Mouse (Mus musculus) midbrain, embryonic 10.5 days (tissue): ENCODE measurements around the gene Tor4a. TPM values are rescaled to one million over a fixed set of nuclear protein-coding genes. Genes with fewer than 3 reads are reported as not detected.

Experiments used
- DNase-seq: peaks from one replicate; pipeline ENCODE4 v3.0.0-alpha.2; 2017; ENCODE audit warnings: low spot score
- H3K27ac ChIP-seq: fragments of 300-500 bp; sonication (generic); replicated peaks from 2 replicates; pipeline ENCODE4 v1.5.1; 2016; ENCODE audit warnings: mild to moderate bottlenecking
- H3K27me3 ChIP-seq: fragments of 300-500 bp; sonication (generic); 2 replicates; pipeline ENCODE4 v1.6.1; 2016; ENCODE audit warnings: low read depth, mild to moderate bottlenecking; ENCODE audit not compliant: poor library complexity, severe bottlenecking
- H3K36me3 ChIP-seq: fragments of 300-500 bp; sonication (generic); 2 replicates; pipeline ENCODE4 v1.6.1; 2016; ENCODE audit warnings: mild to moderate bottlenecking, moderate library complexity
- H3K4me1 ChIP-seq: fragments of 300-500 bp; sonication (generic); 2 replicates; pipeline ENCODE4 v1.6.1; 2016
- H3K4me3 ChIP-seq: fragments of 300-500 bp; sonication (generic); 2 replicates; pipeline ENCODE4 v1.5.1; 2016; ENCODE audit warnings: mild to moderate bottlenecking, moderate library complexity
- H3K9me3 ChIP-seq: fragments of 300-500 bp; sonication (generic); replicated peaks from 2 replicates; pipeline ENCODE4 v1.6.1; 2016; ENCODE audit warnings: mild to moderate bottlenecking
- WGBS: fragments of 180-500 bp; shearing (Covaris S2); methylation state at CpG from one replicate; pipeline ENCODE4 v1.1.7; 2016; 5-methylcytosine and 5-hydroxymethylcytosine counted together
- polyA plus RNA-seq: library from polyadenylated mRNA; unstranded; fragments of >200 nt; fragmentation: Nextera tagmentation; extraction: Ambion mirVana; gene quantifications from 2 replicates; pipeline ENCODE4 v1.2.1, GENCODE M21; 2016

Gene Tor4a
- polyA plus RNA-seq, 1 experiment from 2014 or later, result 1.3 TPM

DNA sequence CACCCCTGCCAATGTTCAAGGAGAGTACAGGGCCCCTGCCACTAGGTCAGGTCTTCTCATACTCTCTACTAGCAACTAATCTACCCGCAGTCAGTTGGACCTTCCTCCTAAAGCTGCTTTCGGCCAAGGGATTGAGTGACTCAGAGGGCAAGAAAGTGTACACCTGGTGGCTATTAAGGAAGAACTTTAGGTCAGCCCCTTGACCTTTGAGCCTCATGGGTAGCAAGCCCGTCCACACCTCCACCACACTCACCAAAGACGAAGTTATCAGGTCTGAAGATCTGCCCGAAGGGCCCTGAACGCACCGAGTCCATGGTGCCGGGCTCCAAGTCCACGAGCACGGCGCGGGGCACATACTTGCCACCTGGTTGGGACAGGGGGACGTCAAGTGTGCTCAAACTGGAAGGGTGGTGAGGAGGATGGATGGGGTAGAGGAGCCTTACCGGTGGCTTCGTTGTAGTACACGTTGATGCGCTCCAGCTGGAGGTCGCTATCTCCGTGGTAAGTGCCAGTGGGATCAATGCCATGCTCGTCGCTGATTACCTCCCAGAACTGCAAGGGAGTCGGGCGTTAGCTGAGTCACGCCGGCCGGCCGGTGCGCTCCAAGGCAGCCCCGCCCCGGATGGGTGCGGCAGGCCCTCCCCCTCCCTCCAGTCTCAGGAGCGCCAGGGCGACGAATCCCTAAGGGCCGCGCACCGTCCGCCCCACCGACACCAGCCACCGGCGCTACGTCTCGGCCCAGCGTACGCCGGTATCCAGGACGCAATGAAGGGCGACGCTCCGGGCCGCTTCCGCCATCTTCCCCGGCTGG is 27.2 kb upstream of the Tor4a start:
- no peak for DNase-seq
- Histone ChIP-seq H3K27me3 (no peaks in the 10 kb centered on the region), H3K36me3 (peaks cover 27% of the 10 kb centered on the region), H3K4me3 (peak overlapping the region; percentile 89), H3K9me3 (no peaks in the 10 kb centered on the region), H3K27ac (peak overlapping the region; percentile 96), H3K4me1 (peaks cover 34% of the 10 kb centered on the region)
- 3% methylated on average over 53 of the region's 53 CpGs for WGBS

DNA sequence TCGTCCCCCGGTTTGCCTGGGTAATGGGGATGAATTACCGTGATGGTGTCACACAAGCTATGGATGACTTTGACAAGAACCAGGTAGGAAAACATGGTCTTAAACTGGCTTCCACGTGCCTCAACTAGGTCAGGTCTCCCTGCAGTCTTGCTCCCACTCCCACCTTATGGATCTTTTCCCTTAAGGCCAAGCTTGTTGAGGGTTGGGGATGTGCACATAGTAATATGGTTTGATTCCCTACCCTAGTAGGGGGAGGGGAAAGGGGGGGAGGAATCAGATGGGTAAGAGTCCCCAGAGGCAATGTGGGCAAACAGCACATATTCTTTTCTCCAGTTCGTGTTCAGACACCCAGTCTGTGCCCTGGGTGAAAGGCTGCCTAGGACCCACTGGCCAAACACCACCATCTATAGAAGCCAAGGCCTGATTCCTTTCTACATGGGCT is 24.7 kb upstream of the Tor4a start:
- H3K4me3 ChIP-seq, result no peak overlapping the region
- no peaks in the 10 kb centered on the region for H3K27me3 ChIP-seq
- no peak overlapping the region for H3K27ac ChIP-seq
- 72% methylated on average over 5 of the region's 5 CpGs for WGBS
- no peaks in the 10 kb centered on the region for H3K9me3 ChIP-seq
- H3K4me1 ChIP-seq, result peaks cover 33% of the 10 kb centered on the region
- DNase-seq, result no peak
- H3K36me3 ChIP-seq, result peaks cover 27% of the 10 kb centered on the region

DNA sequence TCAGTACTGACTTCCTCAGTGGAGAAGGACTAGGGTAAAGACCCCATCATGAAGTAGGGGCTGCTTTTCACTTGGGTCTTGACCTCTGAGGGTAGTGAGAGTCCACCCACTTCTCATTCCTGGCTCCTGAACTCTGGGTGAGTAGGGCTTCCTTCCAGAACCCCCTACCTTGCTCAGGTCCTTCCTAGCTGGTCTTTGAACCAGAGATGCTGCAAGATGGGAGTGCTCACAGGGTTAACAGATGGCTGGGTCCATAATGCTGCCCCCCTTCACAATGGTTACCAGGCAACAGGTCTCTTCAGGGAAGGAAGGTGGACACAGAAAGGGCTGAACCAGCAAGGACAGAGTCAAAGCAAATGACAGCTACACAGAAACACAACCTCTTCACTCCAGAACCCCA is 21.8 kb upstream of the Tor4a start, which contains the start of gene Fam166a:
Gene Fam166a (plus strand): TSS at position 301 of the 400 bp plus-strand sequence.
- Histone ChIP-seq H3K27ac (no peak within 1 kb of the TSS), H3K4me1 (peaks cover 19% of the 10 kb centered on the region), H3K9me3 (no peaks in the 10 kb centered on the region), H3K36me3 (peaks cover 22% of the 10 kb centered on the region), H3K27me3 (0 out of 2 replicates have a peak, but pooled peaks cover 9% of the 10 kb centered on the region), H3K4me3 (no peak within 1 kb of the TSS)
- no peak for DNase-seq

DNA sequence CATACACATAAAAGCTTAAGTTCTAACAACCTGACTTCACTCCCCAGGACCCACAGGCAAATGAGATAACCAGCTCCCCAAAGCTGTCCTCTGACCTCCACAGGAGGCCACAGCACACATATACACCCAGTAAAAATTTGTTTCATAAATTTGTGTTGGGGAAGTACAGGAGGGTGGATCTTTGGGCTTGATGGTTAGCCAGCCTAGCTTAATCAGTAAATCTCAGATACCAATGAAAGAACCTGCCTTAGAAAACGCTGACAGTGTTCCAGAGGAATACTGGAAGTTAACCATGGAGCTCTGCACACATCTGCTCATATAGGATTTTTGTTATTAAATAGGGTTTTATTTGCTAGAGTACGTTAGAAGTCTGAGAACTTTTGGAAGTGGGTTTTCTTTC is 21.0 kb upstream of the Tor4a start:
- Histone ChIP-seq H3K27ac (no peak overlapping the region), H3K4me3 (no peak overlapping the region), H3K27me3 (peaks cover 16% of the 10 kb centered on the region), H3K9me3 (no peaks in the 10 kb centered on the region), H3K4me1 (peaks cover 13% of the 10 kb centered on the region), H3K36me3 (peaks cover 14% of the 10 kb centered on the region)
- WGBS, result 74% methylated on average over 2 of the region's 2 CpGs
- no peak for DNase-seq

DNA sequence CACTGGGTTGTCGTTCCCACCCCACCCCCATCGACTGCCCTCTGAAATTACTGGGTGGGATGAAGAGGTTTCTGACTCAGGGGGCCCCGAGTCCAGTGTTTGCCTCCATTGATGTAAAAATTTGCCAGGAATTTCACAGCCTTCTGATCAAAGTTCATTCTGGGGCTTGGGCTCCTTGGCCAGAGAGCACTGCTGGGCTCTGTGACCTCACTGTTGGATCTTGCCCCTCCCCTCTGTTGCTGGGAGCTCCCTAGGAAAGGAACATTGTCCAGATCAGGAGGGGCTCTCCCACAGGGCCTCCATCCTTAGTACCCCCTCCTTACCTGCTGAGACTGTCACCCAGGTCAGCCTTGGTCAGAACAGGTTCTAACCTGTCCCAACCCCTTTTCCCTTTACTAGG is 17.8 kb upstream of the Tor4a start, which contains the start of gene Stpg3:
Gene Stpg3 (minus strand): TSS at position 194 of the 400 bp plus-strand sequence.
- peaks cover 22% of the 10 kb centered on the region for H3K27me3 ChIP-seq

DNA sequence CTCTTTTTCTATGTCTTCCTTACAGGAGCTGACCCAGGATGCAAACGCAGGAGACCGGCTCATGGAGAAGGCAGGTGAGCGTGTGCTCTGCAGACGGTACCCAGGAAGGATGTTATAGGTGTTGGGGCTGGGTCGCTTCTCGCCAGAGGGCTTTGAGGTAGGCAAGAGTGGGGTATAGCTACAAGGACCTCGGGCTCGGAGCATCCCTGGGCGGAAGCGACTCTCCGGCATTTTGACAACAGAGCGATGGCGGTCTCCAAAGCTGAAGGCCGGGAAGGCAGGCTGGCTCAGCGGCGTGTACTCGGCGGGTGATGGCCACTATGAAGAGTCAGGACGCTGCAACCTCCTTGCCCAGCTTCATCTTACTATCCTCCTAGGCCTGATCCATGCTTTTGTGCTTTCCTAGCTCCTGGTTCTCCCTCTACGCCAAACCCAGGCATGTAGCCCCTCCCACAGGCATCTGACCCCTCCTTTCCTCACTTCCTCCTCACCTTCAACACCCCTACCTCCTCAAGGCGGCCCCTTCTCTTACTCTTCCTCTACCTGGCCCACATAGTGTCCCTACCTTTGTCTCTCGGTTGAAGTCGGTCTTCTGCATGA is 16.7 kb upstream of the Tor4a start:
- Histone ChIP-seq H3K4me3 (no peak overlapping the region), H3K36me3 (peaks cover 15% of the 10 kb centered on the region), H3K27ac (no peak overlapping the region), H3K4me1 (peaks cover 29% of the 10 kb centered on the region), H3K9me3 (no peaks in the 10 kb centered on the region), H3K27me3 (peaks cover 22% of the 10 kb centered on the region)
- 68% methylated on average over 23 of the region's 23 CpGs for WGBS
- no peak for DNase-seq

More for the DNA sequence above, 17.8 kb upstream of the Tor4a start, which contains the start of gene Stpg3:
- H3K4me3 ChIP-seq, result no peak within 1 kb of the TSS
- DNase-seq, result no peak
- H3K27ac ChIP-seq, result no peak within 1 kb of the TSS
- WGBS, result 78% methylated on average over 3 of the region's 3 CpGs
- no peaks in the 10 kb centered on the region for H3K9me3 ChIP-seq
- H3K36me3 ChIP-seq, result peaks cover 6% of the 10 kb centered on the region
- H3K4me1 ChIP-seq, result peaks cover 28% of the 10 kb centered on the region

DNA sequence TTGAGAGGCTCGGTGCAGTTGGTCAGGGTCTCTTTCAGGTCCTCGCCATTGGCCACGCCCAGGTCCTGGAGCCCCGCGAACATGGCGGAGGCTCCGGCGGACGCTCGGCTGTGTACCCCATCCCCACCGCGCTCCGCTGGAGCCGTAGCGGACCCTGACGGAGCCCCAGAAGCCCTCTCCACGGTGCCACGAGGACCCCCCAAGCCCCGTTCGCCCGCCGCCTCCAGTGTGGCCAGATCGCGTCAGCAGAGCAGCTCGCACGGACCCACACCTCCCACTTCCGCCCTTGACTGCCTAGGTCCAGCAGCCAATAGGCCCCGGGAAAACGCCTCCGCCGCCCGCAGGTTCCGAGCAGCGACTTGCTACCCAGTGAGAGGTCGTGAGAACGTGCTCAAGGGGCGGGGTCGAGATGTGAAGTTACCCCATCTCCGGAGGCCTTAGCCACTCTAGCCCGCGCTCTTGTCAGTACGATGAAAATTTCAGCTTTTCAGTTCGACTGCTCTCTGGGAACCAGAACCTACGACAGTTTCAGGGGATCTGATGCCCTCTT is 14.5 kb upstream of the Tor4a start, which contains the start of gene Nelfb:
Gene Nelfb (minus strand): TSS at position 369 of the 550 bp plus-strand sequence.
- peak within 1 kb of the TSS; percentile 81 for H3K4me3 ChIP-seq
- DNase-seq, result peak; percentile 94
- under 1% methylated on average over 44 of the region's 44 CpGs for WGBS
- peak within 1 kb of the TSS; percentile 97 for H3K27ac ChIP-seq
- peaks cover 22% of the 10 kb centered on the region for H3K27me3 ChIP-seq
- no peaks in the 10 kb centered on the region for H3K9me3 ChIP-seq
- peaks cover 36% of the 10 kb centered on the region for H3K36me3 ChIP-seq
- peaks cover 28% of the 10 kb centered on the region for H3K4me1 ChIP-seq

DNA sequence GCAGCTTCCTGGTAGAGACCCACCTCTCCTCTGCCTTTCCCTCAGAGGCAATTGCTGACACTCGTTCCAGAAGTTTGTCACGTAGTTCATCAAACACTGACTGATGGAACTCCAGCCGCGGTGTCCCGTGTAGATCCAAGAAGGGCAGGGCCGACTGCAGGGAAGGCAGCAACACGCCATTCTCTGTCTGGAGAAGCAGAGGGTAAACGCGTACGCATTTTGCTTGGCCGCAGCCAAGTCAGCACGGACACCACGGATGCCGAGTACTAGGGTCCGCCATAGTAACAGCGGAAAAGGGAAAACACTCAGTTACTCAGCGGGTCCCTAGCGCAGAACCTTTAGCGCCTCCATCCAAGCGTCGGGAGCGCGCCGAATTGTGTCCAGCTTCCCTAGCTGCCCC is 14.0 kb upstream of the Tor4a start:
- Histone ChIP-seq H3K9me3 (no peaks in the 10 kb centered on the region), H3K27me3 (peaks cover 22% of the 10 kb centered on the region), H3K4me1 (peaks cover 28% of the 10 kb centered on the region), H3K36me3 (peaks cover 41% of the 10 kb centered on the region), H3K27ac (peak overlapping the region; percentile 97), H3K4me3 (peak overlapping the region; percentile 81)
- DNase-seq, result no peak
- under 1% methylated on average over 24 of the region's 24 CpGs for WGBS

DNA sequence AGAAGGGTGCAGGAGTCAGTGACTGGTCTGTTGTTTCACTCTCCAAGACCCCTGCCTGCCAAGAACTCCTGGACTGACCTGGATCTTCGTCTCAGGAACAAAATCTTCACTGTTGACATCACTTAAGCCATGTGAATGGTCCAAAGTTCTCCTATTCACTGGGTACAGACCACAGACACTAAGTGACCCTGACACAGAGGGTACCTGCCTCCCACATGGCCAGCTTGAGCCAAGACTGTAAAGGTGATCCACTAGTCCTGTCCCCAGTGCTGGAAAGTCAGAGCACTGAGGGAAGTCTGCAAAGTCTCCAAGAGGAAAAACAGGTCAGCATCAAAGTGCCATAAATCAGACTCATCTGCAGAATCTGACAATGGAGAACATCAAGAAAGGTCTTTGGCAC is 10.9 kb upstream of the Tor4a start:
- Histone ChIP-seq H3K36me3 (peaks cover 72% of the 10 kb centered on the region), H3K4me3 (no peak overlapping the region), H3K27me3 (peaks cover 5% of the 10 kb centered on the region), H3K9me3 (no peaks in the 10 kb centered on the region), H3K27ac (no peak overlapping the region), H3K4me1 (peaks cover 28% of the 10 kb centered on the region)
- 86% methylated on average over 1 of the region's 1 CpGs for WGBS
- DNase-seq, result no peak

DNA sequence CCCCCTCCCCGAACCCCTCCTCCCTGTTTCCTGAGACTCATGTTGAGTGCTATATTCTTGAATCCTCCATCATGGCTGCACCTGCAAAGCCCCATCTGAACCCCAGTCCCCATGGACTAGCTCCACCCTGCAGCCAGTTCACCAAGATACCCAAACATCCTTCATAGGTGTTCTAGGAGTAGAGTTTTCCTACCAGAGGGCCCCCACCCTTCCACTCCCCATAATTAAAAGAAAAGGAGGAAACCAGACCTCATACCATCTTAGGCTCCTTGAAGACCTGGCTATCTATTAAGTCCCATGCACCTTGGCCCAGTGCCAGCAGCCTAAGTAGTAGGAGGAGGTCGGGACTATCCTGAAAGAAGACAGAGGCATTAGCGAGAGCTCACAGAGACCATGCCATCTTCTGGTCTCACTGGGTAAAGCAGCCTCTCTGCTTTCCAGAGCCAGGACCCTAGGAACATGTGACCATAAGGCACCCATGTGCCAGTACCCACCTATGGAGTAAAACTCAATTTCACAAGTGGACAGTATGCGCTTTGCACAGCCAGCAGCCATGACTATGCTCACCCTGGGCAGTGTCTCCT is 7.0 kb upstream of the Tor4a start:
- H3K36me3 ChIP-seq, result peaks cover 99% of the 10 kb centered on the region
- no peaks in the 10 kb centered on the region for H3K9me3 ChIP-seq
- no peaks in the 10 kb centered on the region for H3K27me3 ChIP-seq
- DNase-seq, result no peak
- 0 out of 2 replicates have a peak, but pooled peaks cover 1% of the 10 kb centered on the region for H3K4me1 ChIP-seq
- H3K27ac ChIP-seq, result no peak overlapping the region
- no peak overlapping the region for H3K4me3 ChIP-seq
- 72% methylated on average over 4 of the region's 4 CpGs for WGBS

DNA sequence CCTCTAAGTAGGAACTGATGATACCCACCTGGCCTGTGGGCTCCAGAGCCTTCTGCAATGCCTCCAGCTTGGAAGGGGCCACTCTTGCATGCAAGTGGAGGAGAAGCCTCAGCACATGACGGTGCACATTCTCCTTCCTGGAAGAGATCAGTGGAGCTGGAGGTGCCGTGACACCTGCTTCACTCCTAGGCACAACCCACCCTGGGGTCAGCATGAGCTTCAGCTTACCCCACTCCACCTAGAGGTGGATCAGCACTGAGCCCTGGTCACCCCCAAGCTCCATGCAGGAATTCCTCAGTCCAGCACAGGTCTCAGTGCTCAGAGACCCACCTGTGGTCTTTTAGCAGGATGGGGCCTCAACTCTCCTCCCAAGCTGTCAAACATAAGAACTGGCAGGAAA is 3.9 kb upstream of the Tor4a start:
- H3K27ac ChIP-seq, result no peak overlapping the region
- H3K27me3 ChIP-seq, result peaks cover 27% of the 10 kb centered on the region
- H3K9me3 ChIP-seq, result no peaks in the 10 kb centered on the region
- H3K4me3 ChIP-seq, result no peak overlapping the region
- peaks cover 16% of the 10 kb centered on the region for H3K4me1 ChIP-seq
- WGBS, result 92% methylated on average over 2 of the region's 2 CpGs
- DNase-seq, result no peak
- H3K36me3 ChIP-seq, result peaks cover 77% of the 10 kb centered on the region

DNA sequence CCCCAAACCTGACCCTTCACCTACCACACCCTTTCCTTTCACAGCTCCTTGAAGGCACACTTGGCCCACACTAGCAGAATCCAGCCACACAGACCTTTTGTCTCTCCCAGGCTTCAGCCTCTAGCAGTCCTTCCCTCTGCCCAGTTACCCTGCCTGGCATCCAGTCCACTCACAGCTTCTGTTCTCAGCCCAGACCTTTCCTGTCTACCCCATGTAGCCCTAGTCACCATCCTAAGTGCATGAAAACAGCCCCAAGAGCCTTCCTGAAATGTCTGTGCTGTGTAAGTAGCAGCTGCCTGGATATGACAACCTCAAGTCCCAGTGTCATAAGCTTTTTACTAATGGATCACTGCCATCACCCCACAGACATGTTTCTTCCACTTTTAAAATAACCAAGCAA is 1.3 kb upstream of the Tor4a start:
- DNase-seq, result no peak
- Histone ChIP-seq H3K4me3 (no peak overlapping the region), H3K36me3 (peaks cover 50% of the 10 kb centered on the region), H3K27ac (no peak overlapping the region), H3K27me3 (peaks cover 51% of the 10 kb centered on the region), H3K9me3 (no peaks in the 10 kb centered on the region), H3K4me1 (peaks cover 33% of the 10 kb centered on the region)
